Mouse (Mus musculus) olfactory bulb, adult 2 months (tissue): ENCODE measurements around the gene Tmem28.

Source experiments
- CTCF ChIP-seq: fragments of 200-500 bp; IDR thresholded peaks from 2 replicates; pipeline ENCODE4 v1.5.1; 2012; ENCODE audit warnings: low read depth, mild to moderate bottlenecking, low read length, moderate library complexity; ENCODE audit not compliant: insufficient read depth
- POLR2A ChIP-seq: fragments of 200-500 bp; IDR thresholded peaks from 2 replicates; pipeline ENCODE4 v1.6.1; 2012; ENCODE audit warnings: mild to moderate bottlenecking, low read depth, low read length, moderate library complexity; ENCODE audit not compliant: insufficient read depth

GRCm38 (mm10) chrX:99808375-99808774 is 12.4 kb upstream of the Tmem28 start:
- TF ChIP-seq CTCF (no peak), POLR2A (no peak)
